Mouse (Mus musculus): ENCODE measurements at regions not wholly inside any gene's neighbourhood (a gene's known extent, or its start where the extent isn't known, plus 50 kb on each side); places are given as distances from the start of the nearest gene placed in this dataset.

- no peak for DNase-seq (ENCODE audit: low read depth, low spot score)
Measured at GRCm38 (mm10) chr5:100246709-100247108, 87.1 kb upstream of the Tmem150c start.

GRCm38 (mm10) chr5:100244811-100245210 is 85.2 kb upstream of the Tmem150c start:
- DNase-seq (ENCODE audit: low read depth, low spot score): no peak

- DNase-seq (ENCODE audit: low read depth, low spot score): peak; percentile 30
Measured at GRCm38 (mm10) chr5:100240876-100241275, 81.3 kb upstream of the Tmem150c start.

- no peak for DNase-seq (ENCODE audit: low read depth, low spot score)
Measured at GRCm38 (mm10) chr5:100239632-100240031, 80.0 kb upstream of the Tmem150c start.

GRCm38 (mm10) chr5:100238287-100239036 is 78.9 kb upstream of the Tmem150c start:
- DNase-seq (ENCODE audit: low read depth, low spot score): no peak

GRCm38 (mm10) chr5:100237674-100238278 is 78.2 kb upstream of the Tmem150c start:
- DNase-seq (ENCODE audit: low read depth, low spot score): no peak

- DNase-seq (ENCODE audit: low read depth, low spot score): no peak
Measured at GRCm38 (mm10) chr5:100236277-100236676, 76.7 kb upstream of the Tmem150c start.

GRCm38 (mm10) chr5:100232076-100232475 is 72.5 kb upstream of the Tmem150c start:
- no peak for DNase-seq (ENCODE audit: low read depth, low spot score)

GRCm38 (mm10) chr5:100231574-100231973 is 72.0 kb upstream of the Tmem150c start:
- no peak for DNase-seq (ENCODE audit: low read depth, low spot score)

GRCm38 (mm10) chr5:100230038-100230437 is 70.4 kb upstream of the Tmem150c start:
- no peak for DNase-seq (ENCODE audit: low read depth, low spot score)

- DNase-seq (ENCODE audit: low read depth, low spot score): no peak
Measured at GRCm38 (mm10) chr5:100227888-100228287, 68.3 kb upstream of the Tmem150c start.

- DNase-seq (ENCODE audit: low read depth, low spot score): no peak
Measured at GRCm38 (mm10) chr5:100226571-100227235, 67.1 kb upstream of the Tmem150c start.

GRCm38 (mm10) chr5:100225491-100225890 is 65.9 kb upstream of the Tmem150c start:
- DNase-seq (ENCODE audit: low read depth, low spot score): no peak

GRCm38 (mm10) chr5:100224773-100225363 is 65.3 kb upstream of the Tmem150c start:
- DNase-seq (ENCODE audit: low read depth, low spot score): no peak

GRCm38 (mm10) chr5:100221005-100221583 is 61.5 kb upstream of the Tmem150c start:
- DNase-seq (ENCODE audit: low read depth, low spot score): no peak

- DNase-seq (ENCODE audit: low read depth, low spot score): no peak
Measured at GRCm38 (mm10) chr5:100220320-100220719, 60.7 kb upstream of the Tmem150c start.

GRCm38 (mm10) chr5:100218256-100218851 is 58.7 kb upstream of the Tmem150c start:
- no peak for DNase-seq (ENCODE audit: low read depth, low spot score)

GRCm38 (mm10) chr5:100217178-100218035 is 57.8 kb upstream of the Tmem150c start:
- peak; percentile 46 for DNase-seq (ENCODE audit: low read depth, low spot score)

GRCm38 (mm10) chr5:100213901-100214300 is 54.3 kb upstream of the Tmem150c start:
- no peak for DNase-seq (ENCODE audit: low read depth, low spot score)

GRCm38 (mm10) chr5:100210708-100211107 is 51.1 kb upstream of the Tmem150c start:
- no peak for DNase-seq (ENCODE audit: low read depth, low spot score)
